Mouse (Mus musculus) liver, postnatal 0 days (tissue): Measurements from ENCODE around the gene Pik3r4.

Experiments used
- CTCF ChIP-seq: sonication (generic); IDR thresholded peaks from 2 replicates; pipeline ENCODE4 v1.5.1; 2016; ENCODE audit warnings: antibody characterized with exemption, low read depth
- EP300 ChIP-seq: IDR thresholded peaks from 2 replicates; pipeline ENCODE4 v1.6.1; 2016; ENCODE audit warnings: antibody characterized with exemption, low read depth, mild to moderate bottlenecking

DNA sequence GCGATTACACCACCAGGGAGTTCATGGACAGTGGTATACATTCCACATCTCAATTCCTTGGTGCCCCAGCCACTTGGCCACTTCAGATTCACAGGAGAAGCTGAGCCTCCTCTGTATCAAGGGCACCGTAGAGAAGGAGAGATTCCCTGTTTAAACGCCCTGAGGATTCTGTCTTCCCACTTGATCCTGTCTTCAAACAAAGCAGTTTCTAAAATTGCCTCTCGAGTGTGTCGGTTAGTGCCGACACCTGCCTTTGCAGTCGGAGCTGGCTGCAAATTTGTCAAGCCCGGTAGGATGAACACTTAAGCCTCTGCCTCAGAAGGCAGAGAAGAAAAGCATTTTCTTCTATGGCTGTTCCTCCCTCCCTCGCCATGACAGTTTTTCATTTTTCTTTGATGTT, 50.3 kb downstream of the Pik3r4 start:
- TF ChIP-seq EP300 (no peak), CTCF (no peak)
